Mouse (Mus musculus): ENCODE measurements at regions not wholly inside any gene's neighbourhood (a gene's known extent, or its start where the extent isn't known, plus 50 kb on each side); places are given as distances from the start of the nearest gene placed in this dataset.

DNA sequence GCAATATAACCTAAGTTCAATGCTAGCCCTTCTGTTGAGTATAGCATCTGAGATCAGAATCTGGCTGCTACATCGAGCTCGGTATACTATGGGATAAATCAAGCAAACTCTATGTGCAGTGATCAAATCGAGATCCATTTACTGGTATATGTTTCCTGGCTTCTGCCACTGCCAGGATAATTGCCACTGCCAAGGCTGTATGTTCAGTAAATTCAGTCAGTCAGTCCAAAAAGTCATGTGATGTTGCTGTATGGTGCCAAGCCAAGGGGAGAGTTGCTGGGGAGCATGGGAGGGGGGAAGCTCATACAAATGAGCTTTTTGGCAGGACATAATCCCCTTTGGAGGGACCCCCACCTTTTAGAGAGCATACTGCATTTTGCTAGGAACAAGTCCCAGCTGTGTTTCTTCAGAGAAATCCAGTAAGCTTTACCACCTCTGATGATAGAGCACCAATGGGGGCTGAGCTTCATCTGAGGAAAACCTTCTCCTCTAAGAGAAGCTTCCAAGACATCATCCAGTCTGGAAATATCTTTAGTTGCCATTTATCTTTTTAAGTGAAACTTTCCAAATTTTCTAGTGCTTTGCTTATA, 389.3 kb upstream of the Plscr5 start:
- no peak overlapping the region for H3K27ac ChIP-seq
- H3K4me3 ChIP-seq: no peak overlapping the region
- intact Hi-C loops (cut with DNase I): no loop called here
- no peak for DNase-seq (ENCODE audit: extremely low spot score in 1 of 2, low spot score in 2 of 2)
- TF ChIP-seq CTCF (IDR thresholded peaks at IDR 0.05): no peak

GRCm38 (mm10) chr9:91798837-91799225, 393.9 kb upstream of the Plscr5 start:
- intact Hi-C loops (cut with DNase I): no loop called here
- H3K27ac ChIP-seq: no peak overlapping the region
- no peak overlapping the region for H3K4me3 ChIP-seq
- DNase-seq (ENCODE audit: extremely low spot score in 1 of 2, low spot score in 2 of 2): no peak
- no peak for TF ChIP-seq CTCF (IDR thresholded peaks at IDR 0.05)

DNA sequence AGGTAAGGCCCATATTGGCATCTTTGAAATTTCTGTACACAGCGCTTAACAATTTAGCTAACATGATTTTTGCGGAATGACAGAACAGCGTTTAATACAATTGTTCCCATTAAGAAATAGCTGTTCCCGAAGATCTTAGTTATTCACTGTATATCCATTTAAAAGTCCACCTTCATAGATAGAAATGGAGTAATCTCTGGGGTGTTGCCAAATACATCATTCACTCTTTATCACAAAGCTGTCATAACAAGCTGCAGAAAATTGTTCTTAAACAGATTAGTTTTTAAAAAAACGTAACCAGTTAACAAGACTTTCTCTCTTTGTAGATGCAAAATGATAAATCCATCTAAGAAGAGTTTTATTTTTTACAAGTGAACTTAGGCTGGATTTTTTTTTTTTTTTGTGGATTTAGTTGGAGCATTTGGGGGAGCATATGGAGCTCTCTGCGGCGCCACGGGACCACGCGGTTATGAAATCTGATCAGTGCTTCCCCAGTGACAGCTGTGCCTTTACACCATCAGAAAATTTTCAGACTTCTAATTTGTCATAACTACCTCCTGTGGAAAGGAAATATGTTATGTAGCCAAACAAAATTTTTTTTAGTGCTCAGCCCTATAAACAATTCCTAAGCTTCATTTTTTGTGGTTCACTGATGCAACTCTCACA, 394.4 kb upstream of the Plscr5 start:
- Histone ChIP-seq H3K4me3 (no peak overlapping the region), H3K27ac (no peak overlapping the region)
- intact Hi-C loops (cut with DNase I): no loop called here
- TF ChIP-seq CTCF (IDR thresholded peaks at IDR 0.05): no peak
- DNase-seq (ENCODE audit: extremely low spot score in 1 of 2, low spot score in 2 of 2): no peak

DNA sequence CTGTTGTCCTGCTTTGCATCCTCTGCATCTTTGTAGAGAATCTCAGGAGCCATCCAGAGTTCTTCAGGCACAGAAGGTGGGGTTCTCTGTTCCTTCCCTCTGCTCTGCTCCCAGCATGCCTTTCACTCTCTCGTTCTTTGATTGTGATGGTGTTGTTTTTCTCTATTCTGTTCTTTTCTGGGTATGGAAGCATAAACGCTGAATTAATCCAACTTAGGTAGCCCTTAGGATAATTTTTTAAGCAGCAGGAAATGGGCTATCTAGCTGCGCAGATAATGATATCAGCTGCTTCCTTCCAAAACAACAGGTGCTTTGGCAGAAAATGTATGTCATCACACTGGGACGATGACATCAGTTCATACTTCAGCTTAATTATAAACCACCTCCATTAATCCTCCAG, 395.8 kb upstream of the Plscr5 start:
- no peak overlapping the region for H3K27ac ChIP-seq
- no peak for DNase-seq (ENCODE audit: extremely low spot score in 1 of 2, low spot score in 2 of 2)
- H3K4me3 ChIP-seq: no peak overlapping the region
- intact Hi-C loops (cut with DNase I): no loop called here
- no peak for TF ChIP-seq CTCF (IDR thresholded peaks at IDR 0.05)

GRCm38 (mm10) chr9:91752935-91753334, 387.3 kb upstream of the Zic1 start:
- H3K4me3 ChIP-seq: no peak overlapping the region
- no peak for DNase-seq (ENCODE audit: extremely low spot score in 1 of 2, low spot score in 2 of 2)

DNA sequence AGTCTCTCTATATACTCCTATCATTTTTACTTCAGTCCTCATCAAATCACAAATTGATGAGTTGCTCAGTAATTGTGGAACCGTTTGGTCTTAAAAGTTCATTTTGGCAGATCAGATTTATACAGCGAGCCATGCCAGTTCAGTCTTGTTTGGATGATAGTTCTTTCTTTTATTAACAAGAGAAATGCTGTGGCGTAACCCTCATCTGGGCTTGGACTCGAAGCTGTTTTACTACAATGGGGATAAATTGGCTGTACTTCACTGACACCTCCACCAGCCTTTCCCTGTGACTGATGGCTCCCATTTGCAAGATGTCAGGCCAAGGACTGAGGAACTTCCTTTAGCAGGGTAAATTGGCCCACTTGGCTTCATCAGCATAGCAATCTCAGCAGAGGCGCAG, 345.5 kb upstream of the Zic1 start:
- H3K4me3 ChIP-seq: no peak overlapping the region
- TF ChIP-seq CTCF (IDR thresholded peaks at IDR 0.05): no peak
- intact Hi-C loops (cut with DNase I): no loop called here
- H3K27ac ChIP-seq: no peak overlapping the region
- no peak for DNase-seq (ENCODE audit: extremely low spot score in 1 of 2, low spot score in 2 of 2)

More at GRCm38 (mm10) chr9:91752935-91753334, 387.3 kb upstream of the Zic1 start:
- intact Hi-C loops (cut with DNase I): no loop called here
- no peak for TF ChIP-seq CTCF (IDR thresholded peaks at IDR 0.05)
- H3K27ac ChIP-seq: no peak overlapping the region

- Histone ChIP-seq H3K27ac (no peak overlapping the region), H3K4me3 (no peak overlapping the region)
- TF ChIP-seq CTCF (IDR thresholded peaks at IDR 0.05): no peak
- intact Hi-C loops (cut with DNase I): no loop called here
- no peak for DNase-seq (ENCODE audit: extremely low spot score in 1 of 2, low spot score in 2 of 2)
Measured at GRCm38 (mm10) chr9:91680859-91681258, 315.2 kb upstream of the Zic1 start.

- no peak overlapping the region for H3K4me3 ChIP-seq
- no peak for TF ChIP-seq CTCF (IDR thresholded peaks at IDR 0.05)
- no peak overlapping the region for H3K27ac ChIP-seq
- DNase-seq (ENCODE audit: extremely low spot score in 1 of 2, low spot score in 2 of 2): no peak
- intact Hi-C loops (cut with DNase I): no loop called here
Measured at GRCm38 (mm10) chr9:91666667-91667066, 301.1 kb upstream of the Zic1 start.

- TF ChIP-seq CTCF (IDR thresholded peaks at IDR 0.05): no peak
- Histone ChIP-seq H3K4me3 (no peak overlapping the region), H3K27ac (no peak overlapping the region)
- intact Hi-C loops (cut with DNase I): no loop called here
- no peak for DNase-seq (ENCODE audit: extremely low spot score in 1 of 2, low spot score in 2 of 2)
Measured at GRCm38 (mm10) chr9:91660089-91660488, 294.5 kb upstream of the Zic1 start.

GRCm38 (mm10) chr9:91654071-91654470, 288.5 kb upstream of the Zic1 start:
- Histone ChIP-seq H3K27ac (no peak overlapping the region), H3K4me3 (no peak overlapping the region)
- DNase-seq (ENCODE audit: extremely low spot score in 1 of 2, low spot score in 2 of 2): no peak
- peak; percentile 27 for TF ChIP-seq CTCF (IDR thresholded peaks at IDR 0.05)
- intact Hi-C loops (cut with DNase I): loop anchor here (10.0 kb wide), 1 partner anchor 949 kb away; no protein-coding TSS in a partner anchor

GRCm38 (mm10) chr9:91652384-91653100, 286.9 kb upstream of the Zic1 start:
- DNase-seq (ENCODE audit: extremely low spot score in 1 of 2, low spot score in 2 of 2): no peak
- Histone ChIP-seq H3K4me3 (no peak overlapping the region), H3K27ac (no peak overlapping the region)
- intact Hi-C loops (cut with DNase I): loop anchor here (10.0 kb wide), 1 partner anchor 948 kb away; no protein-coding TSS in a partner anchor
- no peak for TF ChIP-seq CTCF (IDR thresholded peaks at IDR 0.05)

GRCm38 (mm10) chr9:91610401-91610800, 244.8 kb upstream of the Zic1 start:
- no peak overlapping the region for H3K27ac ChIP-seq
- intact Hi-C loops (cut with DNase I): no loop called here
- TF ChIP-seq CTCF (IDR thresholded peaks at IDR 0.05): no peak
- no peak overlapping the region for H3K4me3 ChIP-seq
- DNase-seq (ENCODE audit: extremely low spot score in 1 of 2, low spot score in 2 of 2): no peak
